Mouse (Mus musculus): Measurements from ENCODE around the gene Chrna7.

The Chrna7 gene

GRCm38 (mm10) chr7:63084351-63085003 lies 127.9 kb downstream of the Chrna7 start:
- no peak for DNase-seq (ENCODE audit: inconsistent age in 2 of 2, low spot score in 1 of 2)

GRCm38 (mm10) chr7:63060996-63061395 lies 151.4 kb downstream of the Chrna7 start:
- DNase-seq (ENCODE audit: inconsistent age in 2 of 2, low spot score in 1 of 2) = no peak

All from adrenal gland, adult (tissue).